Mouse (Mus musculus) CH12.LX (cell line): ENCODE data around the gene Dab1. TPM values are rescaled to one million over a fixed set of nuclear protein-coding genes. Genes with fewer than 3 reads are reported as not detected.

Experiments used
- DNase-seq: peaks from one replicate; pipeline ENCODE4 v3.0.0-alpha.2; 2013; ENCODE audit errors: extremely low read depth
- H3K27ac ChIP-seq: 2 replicates; pipeline ENCODE4 v1.5.1; 2012; ENCODE audit warnings: low read depth, mild to moderate bottlenecking, control low read depth, moderate library complexity; ENCODE audit not compliant: insufficient read depth
- H3K27me3 ChIP-seq: replicated peaks from 2 replicates; pipeline ENCODE3; 2012; ENCODE audit warnings: inconsistent platforms
- H3K36me3 ChIP-seq, 2 experiments: replicated peaks in 1 of 2; 2 replicates each; pipeline versions ENCODE3 to v1.6.1; 2012; ENCODE audit warnings: inconsistent platforms in 1 of 2, low read length in 1 of 2, mild to moderate bottlenecking in 1 of 2, mixed read lengths in 1 of 2, moderate library complexity in 1 of 2; ENCODE audit not compliant: control insufficient read depth in 1 of 2, insufficient read depth in 1 of 2
- H3K4me1 ChIP-seq, 2 experiments: 2 replicates each; pipeline ENCODE4 v1.6.1; 2012; ENCODE audit warnings: inconsistent platforms in 1 of 2, moderate library complexity in 1 of 2; ENCODE audit not compliant: insufficient read depth in 2 of 2, control insufficient read depth in 1 of 2
- H3K4me2 ChIP-seq: 2 replicates; pipeline ENCODE4 v1.6.1; 2012; ENCODE audit warnings: low read depth, mild to moderate bottlenecking, control low read depth; ENCODE audit not compliant: poor library complexity, insufficient read depth, severe bottlenecking
- H3K4me3 ChIP-seq, 3 experiments: fragments of 150-350 bp in 1 of 3; sonication (generic) in 1 of 3; replicated peaks in 1 of 3; 2 replicates each; pipeline versions ENCODE3 to v1.5.1; 2011 to 2012; ENCODE audit warnings: low read depth in 2 of 3, low read length in 2 of 3, mild to moderate bottlenecking in 2 of 3, moderate library complexity in 2 of 3, control low read depth in 1 of 3, improper control_type of control experiment in 1 of 3, inconsistent platforms in 1 of 3, mixed read lengths in 1 of 3; ENCODE audit not compliant: poor library complexity in 1 of 3
- H3K79me2 ChIP-seq: replicated peaks from 2 replicates; pipeline ENCODE4 v1.6.1; 2012; ENCODE audit warnings: mild to moderate bottlenecking, moderate library complexity; ENCODE audit not compliant: control insufficient read depth, poor library complexity, insufficient read depth, severe bottlenecking; ENCODE audit errors: extremely low read depth
- H3K9ac ChIP-seq: 2 replicates; pipeline ENCODE4 v1.6.1; 2012; ENCODE audit warnings: low read depth, mild to moderate bottlenecking, control low read depth, moderate library complexity; ENCODE audit not compliant: insufficient read depth
- H3K9me3 ChIP-seq: replicated peaks from 2 replicates; pipeline ENCODE3; 2012; ENCODE audit warnings: low read length, inconsistent platforms, mixed read lengths
- E2F4 ChIP-seq: IDR thresholded peaks from 2 replicates; pipeline ENCODE4 v1.6.1; 2011; ENCODE audit warnings: low read depth, low read length, improper control_type of control experiment; ENCODE audit not compliant: insufficient replicate concordance
- ETS1 ChIP-seq: conservative IDR thresholded peaks from 2 replicates; pipeline ENCODE4 v1.6.1; 2012; ENCODE audit warnings: low read depth, mild to moderate bottlenecking, inconsistent platforms, low read length, improper control_type of control experiment, moderate library complexity
- GABPA ChIP-seq: IDR thresholded peaks from 2 replicates; pipeline ENCODE4 v1.6.1; 2012; ENCODE audit warnings: low read depth, low read length, improper control_type of control experiment, inconsistent platforms; ENCODE audit not compliant: insufficient replicate concordance
- IRF4 ChIP-seq: IDR thresholded peaks from 2 replicates; pipeline ENCODE4 v1.6.1; 2014; ENCODE audit warnings: low read depth, mild to moderate bottlenecking, inconsistent platforms, low read length, improper control_type of control experiment
- JUND ChIP-seq: conservative IDR thresholded peaks from 2 replicates; pipeline ENCODE4 v1.6.1; 2011; ENCODE audit warnings: low read depth, low read length, improper control_type of control experiment
- MEF2A ChIP-seq: IDR thresholded peaks from 2 replicates; pipeline ENCODE4 v1.6.1; 2014; ENCODE audit warnings: low read depth, mild to moderate bottlenecking, inconsistent platforms, low read length, improper control_type of control experiment, borderline replicate concordance
- MYC ChIP-seq: IDR thresholded peaks from 2 replicates; pipeline ENCODE4 v1.6.1; 2011; ENCODE audit warnings: low read depth, mild to moderate bottlenecking, improper control_type of control experiment, low read length
- PAX5 ChIP-seq: IDR thresholded peaks from 2 replicates; pipeline ENCODE4 v1.6.1; 2012; ENCODE audit warnings: low read length, inconsistent platforms, mixed read lengths
- POLR2A ChIP-seq: IDR thresholded peaks from 2 replicates; pipeline ENCODE4 v1.6.1; 2011; ENCODE audit warnings: low read depth, mild to moderate bottlenecking, improper control_type of control experiment, low read length
- POLR2AphosphoS2 ChIP-seq: IDR thresholded peaks from 2 replicates; pipeline ENCODE4 v1.6.1; 2011; ENCODE audit warnings: low read depth, low read length, improper control_type of control experiment
- RCOR1 ChIP-seq: conservative IDR thresholded peaks from 2 replicates; pipeline ENCODE4 v1.6.1; 2012; ENCODE audit warnings: low read depth, mild to moderate bottlenecking, inconsistent platforms, low read length, improper control_type of control experiment
- SMC3 ChIP-seq: IDR thresholded peaks from 2 replicates; pipeline ENCODE4 v1.6.1; 2011; ENCODE audit warnings: low read depth, low read length, improper control_type of control experiment
- TBP ChIP-seq: conservative IDR thresholded peaks from 2 replicates; pipeline ENCODE4 v1.6.1; 2011; ENCODE audit warnings: low read depth, low read length, improper control_type of control experiment
- TCF12 ChIP-seq: IDR thresholded peaks from 2 replicates; pipeline ENCODE4 v1.6.1; 2014; ENCODE audit warnings: low read depth, mild to moderate bottlenecking, inconsistent platforms, low read length, improper control_type of control experiment
- UBTF ChIP-seq: IDR thresholded peaks from 2 replicates; pipeline ENCODE4 v1.6.1; 2012; ENCODE audit warnings: low read depth, mild to moderate bottlenecking, inconsistent platforms, low read length, improper control_type of control experiment, moderate library complexity
- ZKSCAN1 ChIP-seq: IDR thresholded peaks from 2 replicates; pipeline ENCODE4 v1.6.1; 2012; ENCODE audit warnings: low read depth, inconsistent platforms, low read length, improper control_type of control experiment, borderline replicate concordance
- dilution Hi-C: fragments of 300-500 bp; cut with MboI; formaldehyde crosslinking; loops from 2 replicates; pipeline ENCODE4 v1.14.3; 2020; ENCODE audit warnings: low sequenced_read_pairs; ENCODE audit not compliant: extremely low pct_unique_long_range_greater_than_20kb, extremely low pct_ligation_motif_present
- in situ Hi-C: fragments of 300-500 bp; cut with MboI; formaldehyde crosslinking; loops from 3 replicates; pipeline ENCODE4 v1.14.3; 2019; ENCODE audit warnings: low sequenced_read_pairs, low pct_ligation_motif_present, low pct_unique_long_range_greater_than_20kb, mixed read lengths
- polyA plus RNA-seq: library from polyadenylated mRNA; unstranded; fragments of >175 nt; gene quantifications from 2 replicates; pipeline ENCODE4 v1.2.1, GENCODE M21; 2012; ENCODE audit warnings: low read depth; ENCODE audit not compliant: insufficient read length
- total RNA-seq, 2 experiments: library from RNA; depleted of rRNA; stranded (reverse); fragments of 300-350 nt in 1 of 2; fragments of >200 nt in 1 of 2; gene quantifications; 2 replicates each; pipeline ENCODE4 v1.2.3; 2012 to 2014

The Dab1 gene
- total and polyA plus RNA-seq, 3 experiments = not detected

DNA sequence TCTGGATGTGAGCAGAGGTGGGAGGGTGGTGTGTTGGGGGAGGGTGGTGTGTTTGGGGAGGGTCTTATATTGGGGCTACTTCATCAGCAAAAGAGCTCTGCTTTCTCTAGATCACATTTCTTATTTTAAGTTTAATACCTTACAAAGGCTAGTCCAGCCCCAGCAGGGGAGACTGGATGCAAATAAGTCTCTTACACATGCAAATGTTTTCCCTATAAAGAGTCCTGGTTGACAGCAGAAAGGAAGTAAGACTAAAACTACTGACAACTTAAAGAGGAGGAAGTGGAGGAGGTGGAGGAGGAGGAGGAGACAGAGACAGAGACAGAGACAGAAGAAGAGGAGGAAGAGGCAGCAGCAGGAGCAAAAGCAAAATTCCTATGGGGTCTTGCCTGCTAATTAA is 885.8 kb downstream of the Dab1 start:
- dilution Hi-C loops = no loop called here
- H3K4me1 ChIP-seq = no peaks in the 10 kb centered on the region
- H3K4me2 ChIP-seq = no peak overlapping the region
- no peak overlapping the region for H3K4me3 ChIP-seq
- no peak for DNase-seq
- H3K27me3 ChIP-seq = no peaks in the 10 kb centered on the region
- H3K79me2 ChIP-seq = no peaks in the 10 kb centered on the region
- in situ Hi-C loops = no loop called here
- H3K36me3 ChIP-seq = no peaks in the 10 kb centered on the region
- H3K9me3 ChIP-seq = peaks cover 54% of the 10 kb centered on the region
- no peak for TF ChIP-seq POLR2AphosphoS2
- TF ChIP-seq JUND = no peak
- TF ChIP-seq GABPA = no peak
- TF ChIP-seq TCF12 = no peak
- no peak for TF ChIP-seq ZKSCAN1
- no peak for TF ChIP-seq MYC
- TF ChIP-seq UBTF = no peak
- TF ChIP-seq IRF4 = no peak
- no peak for TF ChIP-seq MEF2A
- TF ChIP-seq E2F4 = no peak
- no peak for TF ChIP-seq POLR2A
- H3K27ac ChIP-seq = no peak overlapping the region
- no peak overlapping the region for H3K9ac ChIP-seq

GRCm38 (mm10) chr4:104509230-104509985 is 890.2 kb downstream of the Dab1 start:
- H3K27ac ChIP-seq = no peak overlapping the region
- no peaks in the 10 kb centered on the region for H3K4me1 ChIP-seq
- no peak overlapping the region for H3K9ac ChIP-seq
- no peaks in the 10 kb centered on the region for H3K36me3 ChIP-seq
- no peak for DNase-seq
- H3K4me3 ChIP-seq = no peak overlapping the region
- dilution Hi-C loops (no loop called here), in situ Hi-C loops (no loop called here)
- H3K79me2 ChIP-seq = no peaks in the 10 kb centered on the region
- H3K4me2 ChIP-seq = no peak overlapping the region
- peaks cover 46% of the 10 kb centered on the region for H3K9me3 ChIP-seq
- no peak for TF ChIP-seq PAX5
- no peaks in the 10 kb centered on the region for H3K27me3 ChIP-seq

- DNase-seq = no peak
- no peak for TF ChIP-seq RCOR1
- no peak for TF ChIP-seq ETS1
- no peak for TF ChIP-seq SMC3
- TF ChIP-seq TBP = no peak
- H3K4me1 ChIP-seq = no peaks in the 10 kb centered on the region
- in situ Hi-C loops = no loop called here
- no peaks in the 10 kb centered on the region for H3K36me3 ChIP-seq
- H3K4me3 ChIP-seq = no peak overlapping the region
- H3K79me2 ChIP-seq = no peaks in the 10 kb centered on the region
- H3K4me2 ChIP-seq = no peak overlapping the region
- dilution Hi-C loops = no loop called here
- no peaks in the 10 kb centered on the region for H3K27me3 ChIP-seq
- H3K9me3 ChIP-seq = peaks cover 34% of the 10 kb centered on the region
- no peak overlapping the region for H3K27ac ChIP-seq
- H3K9ac ChIP-seq = no peak overlapping the region
Observed at GRCm38 (mm10) chr4:104511855-104512254, 892.7 kb downstream of the Dab1 start.
